Mouse (Mus musculus) monocyte, adult 5-6 weeks (primary cell): Measurements from ENCODE around the gene Rela. TPM values are rescaled to one million over a fixed set of nuclear protein-coding genes. Genes with fewer than 3 reads are reported as not detected.

ENCODE experiments used
- ATAC-seq: fragments of 153-309, 156-312 bp; replicated peaks from 2 replicates; pipeline ENCODE4 v1.8.0; 2017; ENCODE audit warnings: mild to moderate bottlenecking; ENCODE audit not compliant: low TSS enrichment, insufficient number of reproducible peaks, severe bottlenecking, poor library complexity, low FRiP score
- total RNA-seq: library from RNA; stranded (forward); fragments of 200-1000, 200-491, 200-594 nt; gene quantifications from 3 replicates; pipeline ENCODE4 v1.2.3, GENCODE M21; 2017

Gene Rela
- total RNA-seq, 1 experiment from 2014 or later = 58.6 TPM

- ATAC-seq = peak; percentile 72
Observed at GRCm38 (mm10) chr19:5625311-5625710, 12.0 kb upstream of the Rela start.

GRCm38 (mm10) chr19:5629907-5630306 lies 7.4 kb upstream of the Rela start:
- ATAC-seq = no peak

- ATAC-seq = no peak
Observed at GRCm38 (mm10) chr19:5632120-5632519, 5.2 kb upstream of the Rela start.

- no peak for ATAC-seq
Observed at GRCm38 (mm10) chr19:5636036-5636570, 1.2 kb upstream of the Rela start.

GRCm38 (mm10) chr19:5636571-5637041 lies 677 bp upstream of the Rela start:
- ATAC-seq = peak; percentile 6

- ATAC-seq = no peak
Observed at GRCm38 (mm10) chr19:5638416-5639005, 1.2 kb downstream of the Rela start.

- no peak for ATAC-seq
Observed at GRCm38 (mm10) chr19:5640339-5640738, 3.1 kb downstream of the Rela start.

GRCm38 (mm10) chr19:5641021-5641420 lies 3.7 kb downstream of the Rela start:
- ATAC-seq = no peak

GRCm38 (mm10) chr19:5641641-5642040 lies 4.4 kb downstream of the Rela start:
- no peak for ATAC-seq

- no peak for ATAC-seq
Observed at GRCm38 (mm10) chr19:5645280-5645679, 8.0 kb downstream of the Rela start.

GRCm38 (mm10) chr19:5646731-5647330 lies 9.5 kb downstream of the Rela start:
- ATAC-seq = no peak

GRCm38 (mm10) chr19:5647791-5648190 lies 10.5 kb downstream of the Rela start:
- no peak for ATAC-seq

GRCm38 (mm10) chr19:5648401-5649297 lies 11.4 kb downstream of the Rela start:
- ATAC-seq = peak; percentile 86

- ATAC-seq = peak; percentile 51
Observed at GRCm38 (mm10) chr19:5649298-5649741, 12.0 kb downstream of the Rela start.

GRCm38 (mm10) chr19:5651502-5652274 lies 14.4 kb downstream of the Rela start:
- ATAC-seq = no peak

GRCm38 (mm10) chr19:5652570-5652969 lies 15.3 kb downstream of the Rela start:
- no peak for ATAC-seq

- ATAC-seq = no peak
Observed at GRCm38 (mm10) chr19:5653969-5654719, 16.9 kb downstream of the Rela start.

- ATAC-seq = no peak
Observed at GRCm38 (mm10) chr19:5654720-5655298, 17.5 kb downstream of the Rela start.
